Mouse (Mus musculus) embryonic facial prominence, embryonic 10.5 days (tissue): ENCODE data around the gene Ing4. TPM values are rescaled to one million over a fixed set of nuclear protein-coding genes. Genes with fewer than 3 reads are reported as not detected.
"Not testable (repeated sequence)": the region's sequence is repeated elsewhere in the genome, so short reads cannot be mapped to it uniquely, and the experiment has no call there.

Experiments
- DNase-seq: peaks from one replicate; pipeline ENCODE4 v3.0.0-alpha.2; 2017; ENCODE audit warnings: low spot score
- H3K27ac ChIP-seq: fragments of 300-500 bp; sonication (generic); replicated peaks from 2 replicates; pipeline ENCODE4 v1.5.1; 2016; ENCODE audit warnings: mild to moderate bottlenecking
- H3K27me3 ChIP-seq: fragments of 300-500 bp; sonication (generic); replicated peaks from 2 replicates; pipeline ENCODE4 v1.6.1; 2016; ENCODE audit warnings: low read depth, mild to moderate bottlenecking; ENCODE audit not compliant: poor library complexity, severe bottlenecking
- H3K36me3 ChIP-seq: fragments of 300-500 bp; sonication (generic); replicated peaks from 2 replicates; pipeline ENCODE4 v1.6.1; 2016; ENCODE audit warnings: mild to moderate bottlenecking, moderate library complexity
- H3K4me1 ChIP-seq: fragments of 300-500 bp; sonication (generic); 2 replicates; pipeline ENCODE4 v1.6.1; 2016
- H3K4me3 ChIP-seq: fragments of 300-500 bp; sonication (generic); 2 replicates; pipeline ENCODE4 v1.5.1; 2016; ENCODE audit warnings: mild to moderate bottlenecking, moderate library complexity
- H3K9me3 ChIP-seq: fragments of 300-500 bp; sonication (generic); 2 replicates; pipeline ENCODE4 v1.6.1; 2016; ENCODE audit warnings: mild to moderate bottlenecking
- WGBS: fragments of 180-500 bp; shearing (Covaris S2); methylation state at CpG from one replicate; pipeline ENCODE4 v1.1.7; 2016; 5-methylcytosine and 5-hydroxymethylcytosine counted together
- polyA plus RNA-seq: library from polyadenylated mRNA; unstranded; fragments of >200 nt; fragmentation: Nextera tagmentation; extraction: Ambion mirVana; gene quantifications from 2 replicates; pipeline ENCODE4 v1.2.1, GENCODE M21; 2016

The Ing4 gene
- polyA plus RNA-seq, 1 experiment from 2014 or later: 137 TPM

DNA sequence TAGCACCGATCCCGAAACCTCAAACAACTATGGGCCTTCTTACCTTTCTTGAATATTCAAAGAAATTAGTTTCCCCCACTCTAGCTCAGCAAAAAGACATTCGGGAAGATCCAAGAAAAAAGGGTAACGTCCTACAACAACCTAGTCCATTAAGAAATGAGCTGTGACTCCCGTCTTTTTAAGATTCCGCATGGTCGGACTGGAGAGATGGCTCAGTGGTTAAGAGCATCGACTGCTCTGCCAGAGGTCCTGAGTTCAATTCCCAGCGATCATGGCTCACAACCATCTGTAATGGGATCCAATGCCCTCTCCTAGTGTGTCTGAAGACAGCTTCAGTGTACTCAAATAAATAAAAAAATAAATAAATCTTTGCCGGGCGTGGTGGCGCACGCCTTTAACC is 31.5 kb upstream of the Ing4 start:
- DNase-seq: no peak
- peak overlapping the region; percentile 93 for H3K4me3 ChIP-seq
- H3K9me3 ChIP-seq: no peaks in the 10 kb centered on the region
- WGBS: 46% methylated on average over 13 of the region's 13 CpGs
- peaks cover 24% of the 10 kb centered on the region for H3K36me3 ChIP-seq
- H3K27me3 ChIP-seq: peaks cover 15% of the 10 kb centered on the region
- peak overlapping the region; percentile 99 for H3K27ac ChIP-seq
- peaks cover 33% of the 10 kb centered on the region for H3K4me1 ChIP-seq

DNA sequence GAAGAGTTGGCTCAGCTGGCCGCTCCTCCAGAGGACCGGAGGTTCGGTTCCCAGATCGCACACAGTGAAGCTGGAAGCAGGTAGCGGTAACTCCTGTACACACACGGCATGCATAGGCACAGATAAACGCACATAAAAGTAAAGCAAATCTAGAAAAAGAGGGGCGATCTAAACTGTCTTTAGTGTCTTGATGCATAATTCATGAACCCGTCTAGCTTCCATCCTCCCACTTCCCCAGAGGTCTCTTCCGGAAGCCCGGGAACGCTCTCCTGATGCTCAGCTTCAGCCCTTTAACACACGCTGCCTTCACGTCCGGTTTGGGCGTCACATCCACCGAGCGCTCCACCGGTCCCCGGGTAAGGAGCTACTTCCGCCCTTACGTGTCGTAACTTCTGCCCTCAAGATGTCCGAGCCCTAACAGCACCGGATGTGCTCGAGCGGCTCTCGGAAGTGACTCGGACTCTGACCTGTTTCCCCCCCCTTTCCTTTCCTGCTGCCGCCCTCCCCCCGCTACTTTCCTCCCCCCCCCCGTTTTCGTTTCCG is 30.9 kb upstream of the Ing4 start:
- peak overlapping the region; percentile 99 for H3K27ac ChIP-seq
- no peaks in the 10 kb centered on the region for H3K9me3 ChIP-seq
- H3K27me3 ChIP-seq: peaks cover 9% of the 10 kb centered on the region
- H3K36me3 ChIP-seq: peaks cover 30% of the 10 kb centered on the region
- H3K4me1 ChIP-seq: peaks cover 32% of the 10 kb centered on the region
- DNase-seq: peak; percentile 98
- H3K4me3 ChIP-seq: peak overlapping the region; percentile 93
- under 1% methylated on average over 34 of the region's 34 CpGs for WGBS

DNA sequence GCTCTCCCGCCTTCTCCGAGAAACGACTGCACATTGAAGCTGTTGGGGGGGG is 30.6 kb upstream of the Ing4 start, which contains the start of gene Zfp384:
TSS of gene Zfp384 (plus strand) at position 17 of the 52 bp plus-strand sequence.
- H3K9me3 ChIP-seq: no peaks in the 10 kb centered on the region
- no peak for DNase-seq
- peak within 1 kb of the TSS; percentile 99 for H3K27ac ChIP-seq
- H3K4me1 ChIP-seq: peaks cover 29% of the 10 kb centered on the region
- 0% methylated on average over 3 of the region's 3 CpGs for WGBS
- peak within 1 kb of the TSS; percentile 93 for H3K4me3 ChIP-seq
- H3K36me3 ChIP-seq: peaks cover 33% of the 10 kb centered on the region
- peaks cover 7% of the 10 kb centered on the region; the same call in 1 of the 2 replicates for H3K27me3 ChIP-seq

DNA sequence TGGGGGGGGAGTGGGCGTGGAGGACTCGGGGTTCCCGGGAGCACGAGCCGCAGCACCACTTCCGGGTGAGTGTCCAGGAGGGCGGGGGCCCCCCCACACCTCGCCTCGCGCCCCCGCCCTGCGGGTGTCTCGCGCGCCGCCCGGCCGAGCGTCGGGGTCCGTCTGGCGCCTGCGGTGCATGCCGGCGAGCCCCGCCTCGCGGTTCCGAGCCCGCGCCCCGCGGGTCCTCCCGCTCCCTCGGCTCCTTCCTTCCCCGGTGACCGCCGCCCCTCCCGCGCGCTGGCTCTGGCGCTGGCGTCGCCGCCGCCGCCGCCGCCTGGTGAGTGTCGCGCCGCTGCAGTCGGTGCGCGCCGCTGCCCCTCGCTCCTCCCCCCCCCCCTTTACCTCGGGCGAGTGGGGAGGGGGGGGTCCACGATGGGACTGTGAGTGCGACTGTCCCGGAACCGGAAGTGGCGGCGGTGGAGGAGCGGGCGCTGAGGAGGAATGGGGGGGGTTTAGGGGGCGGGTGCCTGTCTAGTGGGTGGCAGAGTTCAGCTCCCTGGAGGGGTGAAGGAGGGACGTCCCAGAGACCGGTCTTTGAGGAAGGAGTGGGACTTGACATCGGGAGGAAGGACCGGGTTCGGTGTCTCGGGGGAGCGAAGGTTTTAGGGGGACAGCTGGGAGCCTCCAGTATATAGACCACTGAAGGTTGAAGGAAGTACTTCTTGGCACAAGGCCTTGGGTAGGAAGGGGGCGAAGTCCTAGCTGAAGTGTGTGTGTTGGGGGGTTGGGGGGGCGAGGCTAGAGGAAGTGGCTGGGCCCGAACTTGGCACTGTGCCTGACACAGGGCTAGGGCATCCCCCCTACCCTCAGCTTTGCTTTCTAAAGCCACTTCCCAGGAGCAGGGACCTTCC is 30.1 kb upstream of the Ing4 start:
- 3% methylated on average over 77 of the region's 78 CpGs for WGBS
- peaks cover 4% of the 10 kb centered on the region; the same call in 1 of the 2 replicates for H3K27me3 ChIP-seq
- peak overlapping the region; percentile 93 for H3K4me3 ChIP-seq
- no peaks in the 10 kb centered on the region for H3K9me3 ChIP-seq
- H3K4me1 ChIP-seq: peaks cover 29% of the 10 kb centered on the region
- peak; percentile 92 for DNase-seq
- peak overlapping the region; percentile 99 for H3K27ac ChIP-seq
- H3K36me3 ChIP-seq: peaks cover 38% of the 10 kb centered on the region

DNA sequence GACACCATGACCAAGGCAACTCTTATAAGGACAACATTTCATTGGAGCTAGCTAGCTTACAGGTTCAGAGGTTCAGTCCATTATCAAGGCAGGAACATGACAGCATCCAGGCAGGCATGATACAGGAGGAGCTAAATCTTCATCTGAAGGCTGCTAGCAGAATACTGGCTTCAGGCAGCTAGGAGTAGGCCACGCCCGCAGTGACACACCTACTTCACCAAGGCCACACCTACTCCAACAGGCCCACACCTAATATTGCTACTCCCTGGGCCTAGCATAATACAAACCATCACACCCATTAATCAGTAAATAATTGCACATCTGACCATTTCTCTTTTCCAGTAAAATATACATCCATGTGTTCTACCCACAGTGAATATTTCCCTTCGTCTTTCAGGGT is 21.9 kb upstream of the Ing4 start:
- Histone ChIP-seq H3K27ac (no peak overlapping the region), H3K4me3 (no peak overlapping the region), H3K9me3 (no peaks in the 10 kb centered on the region), H3K4me1 (no peaks in the 10 kb centered on the region), H3K27me3 (no peaks in the 10 kb centered on the region), H3K36me3 (peaks cover 90% of the 10 kb centered on the region)
- 93% methylated on average over 3 of the region's 3 CpGs for WGBS
- no peak for DNase-seq

DNA sequence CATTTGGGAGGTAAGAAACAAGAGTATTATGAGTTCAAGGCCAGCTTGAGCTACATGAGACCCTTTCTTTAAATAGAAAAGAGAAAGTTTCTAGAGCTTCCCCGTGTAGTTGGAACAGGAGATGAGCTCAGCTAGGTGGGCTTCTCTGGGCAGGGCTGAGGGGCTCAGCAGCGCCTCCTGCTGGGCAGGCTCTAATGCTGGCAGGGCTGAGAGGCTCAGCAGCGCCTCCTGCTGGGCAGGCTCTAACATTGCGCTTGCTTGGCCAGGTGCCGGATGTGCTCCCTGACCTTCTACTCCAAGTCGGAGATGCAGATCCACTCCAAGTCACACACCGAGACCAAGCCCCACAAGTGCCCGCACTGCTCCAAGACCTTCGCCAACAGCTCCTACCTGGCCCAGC is 9.0 kb upstream of the Ing4 start:
- H3K36me3 ChIP-seq: peaks cover 97% of the 10 kb centered on the region
- H3K27me3 ChIP-seq, H3K4me3 ChIP-seq, H3K9me3 ChIP-seq, H3K4me1 ChIP-seq, H3K27ac ChIP-seq: not testable (repeated sequence)
- 46% methylated on average over 9 of the region's 9 CpGs for WGBS
- peak; percentile 84 for DNase-seq

DNA sequence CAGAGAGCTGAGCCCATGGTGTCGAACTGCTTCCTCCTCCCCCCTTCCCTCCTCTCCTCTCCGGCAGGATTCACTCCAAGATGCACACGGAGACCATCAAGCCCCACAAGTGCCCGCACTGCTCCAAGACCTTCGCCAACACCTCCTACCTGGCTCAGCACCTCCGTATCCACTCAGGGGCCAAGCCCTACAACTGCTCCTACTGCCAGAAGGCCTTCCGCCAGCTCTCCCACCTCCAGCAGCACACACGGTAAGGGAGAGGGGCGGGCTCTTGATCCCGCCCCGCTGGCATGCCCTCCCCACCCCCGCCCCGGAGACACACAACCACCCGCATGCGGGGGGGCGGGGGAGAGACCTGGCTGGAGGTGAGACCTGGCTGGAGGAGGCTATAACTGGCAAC is 8.0 kb upstream of the Ing4 start:
- no peaks in the 10 kb centered on the region for H3K27me3 ChIP-seq
- no peaks in the 10 kb centered on the region for H3K4me1 ChIP-seq
- WGBS: 91% methylated on average over 16 of the region's 16 CpGs
- H3K4me3 ChIP-seq: no peak overlapping the region
- no peak for DNase-seq
- H3K36me3 ChIP-seq: peaks cover 97% of the 10 kb centered on the region
- no peaks in the 10 kb centered on the region for H3K9me3 ChIP-seq
- no peak overlapping the region for H3K27ac ChIP-seq

DNA sequence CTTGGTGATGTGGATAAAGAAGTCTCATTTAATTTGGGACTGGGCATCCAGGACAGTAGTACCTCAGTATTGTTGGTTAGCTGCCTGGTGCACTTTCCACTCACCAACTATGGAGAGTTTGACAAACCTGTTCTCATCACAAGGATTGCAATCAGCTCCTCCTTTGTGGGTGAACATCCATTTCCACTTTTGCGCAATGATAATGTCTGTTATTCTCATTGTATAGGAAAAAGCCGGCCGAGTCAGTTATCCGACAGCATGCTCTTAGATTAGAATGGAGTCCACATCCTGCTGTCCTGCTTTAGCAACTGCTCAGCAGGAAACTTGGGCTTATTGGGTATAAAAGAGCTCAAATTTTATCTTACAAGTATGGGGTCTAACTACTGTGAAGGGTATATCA is 894 bp upstream of the Ing4 start:
- peaks cover 15% of the 10 kb centered on the region for H3K4me1 ChIP-seq
- H3K27ac ChIP-seq: peak overlapping the region; percentile 89
- WGBS: 93% methylated on average over 4 of the region's 4 CpGs
- H3K36me3 ChIP-seq: peaks cover 64% of the 10 kb centered on the region
- H3K27me3 ChIP-seq: no peaks in the 10 kb centered on the region
- H3K4me3 ChIP-seq: peak overlapping the region; percentile 79
- DNase-seq: no peak
- no peaks in the 10 kb centered on the region for H3K9me3 ChIP-seq

DNA sequence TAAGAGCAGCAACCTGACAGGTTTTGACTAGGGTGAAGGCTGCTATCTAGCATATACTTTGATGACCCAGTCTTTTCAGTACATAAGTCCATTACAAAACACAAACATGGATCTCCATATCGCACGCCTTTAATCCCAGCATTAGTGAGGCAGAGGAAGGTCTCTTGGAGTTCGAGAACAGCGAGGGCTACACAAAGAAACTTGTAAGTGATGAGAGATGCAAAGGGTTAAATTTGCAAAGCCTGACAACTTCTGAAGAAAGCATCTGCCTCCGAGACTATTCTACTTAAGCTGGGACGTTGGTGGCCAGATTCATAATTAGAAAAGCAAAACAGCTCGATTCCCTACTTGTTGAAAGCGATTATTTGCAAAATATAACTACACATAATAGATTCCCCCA is 429 bp upstream of the Ing4 start:
- Histone ChIP-seq H3K36me3 (peaks cover 64% of the 10 kb centered on the region), H3K27ac (peak overlapping the region; percentile 89), H3K27me3 (no peaks in the 10 kb centered on the region), H3K9me3 (no peaks in the 10 kb centered on the region), H3K4me1 (peaks cover 15% of the 10 kb centered on the region), H3K4me3 (peak overlapping the region; percentile 79)
- 7% methylated on average over 8 of the region's 8 CpGs for WGBS
- DNase-seq: peak; percentile 30

DNA sequence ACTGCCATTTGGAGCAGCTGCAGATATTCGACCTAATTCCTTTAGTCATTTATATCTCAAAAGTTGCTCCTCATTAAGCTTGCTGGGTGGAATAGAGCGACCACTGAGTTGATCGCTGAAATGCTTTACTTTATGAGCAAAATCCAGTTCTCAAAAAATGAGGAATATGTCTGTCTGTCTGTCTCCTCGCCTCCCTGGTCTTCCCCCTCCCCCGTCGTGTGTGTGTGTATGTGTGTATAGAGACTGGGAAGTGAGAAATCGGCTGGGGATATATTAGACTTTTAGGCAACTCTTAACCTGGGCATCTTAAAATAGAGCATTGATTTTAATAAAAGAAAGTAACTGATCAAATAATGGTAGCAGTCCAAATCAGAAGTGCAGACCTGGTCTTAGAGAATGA is 661 bp downstream of the Ing4 start:
- Histone ChIP-seq H3K4me3 (peak overlapping the region; percentile 79), H3K27me3 (no peaks in the 10 kb centered on the region), H3K4me1 (peaks cover 15% of the 10 kb centered on the region), H3K36me3 (peaks cover 66% of the 10 kb centered on the region), H3K9me3 (no peaks in the 10 kb centered on the region), H3K27ac (peak overlapping the region; percentile 90)
- WGBS: 20% methylated on average over 7 of the region's 7 CpGs
- DNase-seq: no peak

DNA sequence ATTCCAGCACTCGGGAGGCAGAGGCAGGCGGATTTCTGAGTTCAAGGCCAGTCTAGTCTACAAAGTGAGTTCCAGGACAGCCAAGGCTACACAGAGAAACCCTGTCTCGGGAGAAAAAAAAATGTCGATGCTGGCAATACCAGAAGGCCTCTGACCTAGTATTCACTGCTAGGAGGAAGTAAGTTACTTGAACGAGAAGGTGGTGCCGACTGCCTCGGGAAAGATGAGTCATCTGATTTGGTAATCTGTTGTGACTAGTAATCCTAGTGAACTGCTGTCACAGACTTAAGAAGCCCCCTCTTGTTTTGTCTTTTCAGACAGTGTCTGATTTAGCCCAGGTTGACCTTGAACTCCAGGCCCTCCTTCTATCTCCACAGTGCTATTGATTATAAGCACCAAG is 1.5 kb downstream of the Ing4 start:
- no peaks in the 10 kb centered on the region for H3K27me3 ChIP-seq
- no peak overlapping the region for H3K27ac ChIP-seq
- peaks cover 65% of the 10 kb centered on the region for H3K36me3 ChIP-seq
- no peak for DNase-seq
- H3K4me1 ChIP-seq: peaks cover 15% of the 10 kb centered on the region
- H3K4me3 ChIP-seq: peak overlapping the region; percentile 79; the same call in 1 of the 2 replicates
- 92% methylated on average over 7 of the region's 7 CpGs for WGBS
- H3K9me3 ChIP-seq: no peaks in the 10 kb centered on the region

DNA sequence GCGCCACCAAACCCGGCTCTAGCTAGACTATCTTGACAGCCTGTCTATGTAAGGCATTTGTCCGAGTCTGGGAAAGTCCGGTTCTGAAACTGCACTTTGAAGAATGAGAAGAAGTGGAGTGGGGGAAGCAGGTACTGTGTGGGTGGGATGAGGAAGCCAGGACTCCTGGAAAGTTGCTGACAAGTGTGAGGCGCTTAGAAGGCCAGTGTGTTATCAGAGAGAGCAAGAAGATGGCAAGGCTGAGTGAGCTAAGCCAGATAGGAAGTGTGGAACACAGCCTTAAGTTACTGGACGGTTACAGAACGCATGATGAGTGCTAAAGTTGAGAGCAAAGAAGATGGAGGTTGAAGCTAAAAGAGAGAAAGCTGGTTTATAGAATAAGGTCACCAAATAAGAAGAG is 2.5 kb downstream of the Ing4 start:
- Histone ChIP-seq H3K36me3 (peaks cover 64% of the 10 kb centered on the region), H3K9me3 (no peaks in the 10 kb centered on the region), H3K4me3 (no peak overlapping the region), H3K27ac (no peak overlapping the region), H3K4me1 (peaks cover 15% of the 10 kb centered on the region), H3K27me3 (no peaks in the 10 kb centered on the region)
- no peak for DNase-seq
- WGBS: 95% methylated on average over 7 of the region's 7 CpGs

DNA sequence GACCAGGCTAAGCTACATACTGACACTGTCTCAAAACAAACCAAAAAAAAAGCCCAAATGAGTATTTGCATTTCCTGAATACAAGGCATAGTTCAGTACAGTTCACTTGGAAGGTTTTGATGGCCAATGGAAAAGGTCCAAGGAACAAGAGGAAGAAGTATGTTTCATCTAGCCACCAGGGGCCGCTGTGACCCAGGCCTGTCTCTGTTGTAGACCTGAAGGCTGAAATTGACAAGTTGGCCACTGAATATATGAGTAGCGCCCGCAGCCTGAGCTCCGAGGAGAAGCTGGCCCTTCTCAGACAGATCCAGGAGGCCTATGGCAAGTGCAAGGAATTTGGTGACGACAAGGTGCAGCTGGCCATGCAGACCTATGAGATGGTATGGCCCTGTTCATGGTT is 7.1 kb downstream of the Ing4 start:
- WGBS: 53% methylated on average over 5 of the region's 5 CpGs
- Histone ChIP-seq H3K27ac (no peak overlapping the region), H3K4me1 (peaks cover 5% of the 10 kb centered on the region), H3K9me3 (no peaks in the 10 kb centered on the region), H3K27me3 (no peaks in the 10 kb centered on the region), H3K36me3 (peaks cover 89% of the 10 kb centered on the region), H3K4me3 (no peak overlapping the region)
- DNase-seq: peak; percentile 84
